Mouse (Mus musculus) bone marrow, adult 2 months (tissue): ENCODE results near the gene Dcst1.

Experiments
- CTCF ChIP-seq: fragments of 200-500 bp; IDR thresholded peaks from 2 replicates; pipeline ENCODE4 v1.5.1; 2011; ENCODE audit warnings: low read length, control low read depth; ENCODE audit not compliant: control insufficient read depth, insufficient read depth
- POLR2A ChIP-seq: fragments of 200-500 bp; IDR thresholded peaks from 2 replicates; pipeline ENCODE4 v1.6.1; 2011; ENCODE audit warnings: low read depth, mild to moderate bottlenecking, control low read depth, low read length, borderline replicate concordance; ENCODE audit not compliant: control insufficient read depth

DNA sequence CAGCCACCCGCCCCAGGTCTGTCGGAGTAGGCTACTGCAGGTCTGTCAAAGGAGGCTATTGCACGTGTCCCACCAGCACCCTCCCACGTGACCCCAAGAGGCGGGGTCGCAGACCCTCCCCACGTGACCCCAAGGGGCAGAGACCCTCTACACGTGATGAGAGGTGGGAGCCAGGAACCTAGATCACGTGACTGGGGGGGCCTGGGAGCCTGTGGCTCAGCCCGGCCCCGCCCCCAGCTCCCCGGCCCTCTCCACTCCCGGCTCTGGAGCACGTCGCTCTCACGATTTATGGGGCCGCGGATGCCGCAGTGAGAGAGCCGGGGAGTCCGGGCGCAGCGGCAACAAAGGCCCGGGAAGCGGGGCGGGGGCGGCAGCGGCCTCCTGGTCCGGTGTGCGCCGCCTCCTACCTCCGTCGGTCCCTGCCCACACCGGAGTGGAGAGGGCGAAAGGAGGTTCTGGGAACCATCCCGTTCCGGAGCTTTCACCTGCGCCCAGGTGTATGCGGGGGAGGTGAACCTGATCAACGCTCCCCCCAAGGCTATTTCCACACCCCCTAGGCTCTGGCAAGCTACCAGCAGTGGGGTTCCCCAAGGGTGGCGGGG lies 44.4 kb downstream of the Dcst1 start:
- no peak for TF ChIP-seq POLR2A
- TF ChIP-seq CTCF: no peak
